Mouse (Mus musculus) neural tube, embryonic 12.5 days (tissue): ENCODE results near the gene Naip6. TPM values are rescaled to one million over a fixed set of nuclear protein-coding genes. Genes with fewer than 3 reads are reported as not detected.
"Not testable (repeated sequence)": the region's sequence is repeated elsewhere in the genome, so short reads cannot be mapped to it uniquely, and the experiment has no call there.

ENCODE experiments used
- ATAC-seq: fragments of 200-750 bp; cut with Nextera tagmentation; 2 replicates; pipeline ENCODE4 v1.8.0; 2017; ENCODE audit warnings: low read depth, mild to moderate bottlenecking, moderate TSS enrichment, moderate library complexity; ENCODE audit not compliant: low FRiP score
- H3K27ac ChIP-seq: fragments of 300-500 bp; sonication (generic); 2 replicates; pipeline ENCODE4 v1.5.1; 2016
- H3K27me3 ChIP-seq: fragments of 300-500 bp; sonication (generic); replicated peaks from 2 replicates; pipeline ENCODE4 v1.6.1; 2016; ENCODE audit warnings: mild to moderate bottlenecking
- H3K36me3 ChIP-seq: fragments of 300-500 bp; sonication (generic); 2 replicates; pipeline ENCODE4 v1.6.1; 2016; ENCODE audit warnings: mild to moderate bottlenecking
- H3K4me1 ChIP-seq: fragments of 300-500 bp; sonication (generic); 2 replicates; pipeline ENCODE4 v1.6.1; 2016
- H3K4me2 ChIP-seq: fragments of 300-500 bp; sonication (generic); replicated peaks from 2 replicates; pipeline ENCODE4 v1.6.1; 2016; ENCODE audit warnings: mild to moderate bottlenecking
- H3K4me3 ChIP-seq: fragments of 300-500 bp; sonication (generic); 2 replicates; pipeline ENCODE4 v1.5.1; 2016
- H3K9ac ChIP-seq: fragments of 300-500 bp; sonication (generic); 2 replicates; pipeline ENCODE4 v1.6.1; 2016; ENCODE audit warnings: mild to moderate bottlenecking
- H3K9me3 ChIP-seq: fragments of 300-500 bp; sonication (generic); 2 replicates; pipeline ENCODE4 v1.6.1; 2016; ENCODE audit warnings: mild to moderate bottlenecking
- WGBS: fragments of 180-500 bp; shearing (Covaris S2); methylation state at CpG from one replicate; pipeline ENCODE4 v1.1.7; 2016; 5-methylcytosine and 5-hydroxymethylcytosine counted together
- polyA plus RNA-seq: library from polyadenylated mRNA; unstranded; fragments of >200 nt; fragmentation: Nextera tagmentation; extraction: Ambion mirVana; gene quantifications from 2 replicates; pipeline ENCODE4 v1.2.1, GENCODE M21; 2016

Gene Naip6
- 0.04 and 0.10 TPM in 2 replicates for polyA plus RNA-seq

DNA sequence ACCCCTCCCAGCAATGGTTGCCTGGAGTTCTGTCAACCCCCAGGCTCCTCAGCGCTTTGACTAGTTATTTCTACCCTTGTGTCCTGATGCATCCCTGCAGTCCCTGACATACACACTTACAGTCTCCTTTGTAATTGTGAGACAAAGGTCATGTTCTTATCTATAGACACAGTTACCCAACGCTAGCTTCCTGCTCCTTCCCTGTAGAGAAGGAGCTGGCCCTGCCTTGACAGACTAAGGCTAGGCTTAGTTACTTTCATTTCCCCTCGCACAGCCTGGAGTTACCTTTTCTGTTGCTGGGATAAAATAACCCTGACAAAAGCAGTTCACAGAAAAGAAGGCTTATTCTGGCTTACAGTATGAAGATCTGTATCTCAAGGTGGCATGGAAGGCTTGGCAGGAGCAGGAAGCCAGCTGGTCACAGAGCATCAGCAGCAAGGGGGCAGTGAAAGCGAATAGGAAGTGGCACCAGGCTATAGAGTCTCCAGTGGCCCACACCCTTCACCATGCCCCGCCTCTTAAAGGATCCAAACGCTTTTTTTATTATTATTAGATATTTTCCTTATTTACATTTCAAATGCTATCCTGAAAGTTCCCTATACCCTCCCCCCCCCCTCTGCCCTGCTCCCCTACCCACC is at the start of gene Naip6:
TSS of gene Naip6 (minus strand) at position 419 of the 638 bp plus-strand sequence.
- H3K9ac ChIP-seq, H3K27ac ChIP-seq, H3K4me1 ChIP-seq, H3K9me3 ChIP-seq, H3K36me3 ChIP-seq, H3K4me2 ChIP-seq, ATAC-seq, H3K4me3 ChIP-seq, H3K27me3 ChIP-seq: not testable (repeated sequence)
- WGBS = 85% methylated on average over 6 of the region's 6 CpGs

DNA sequence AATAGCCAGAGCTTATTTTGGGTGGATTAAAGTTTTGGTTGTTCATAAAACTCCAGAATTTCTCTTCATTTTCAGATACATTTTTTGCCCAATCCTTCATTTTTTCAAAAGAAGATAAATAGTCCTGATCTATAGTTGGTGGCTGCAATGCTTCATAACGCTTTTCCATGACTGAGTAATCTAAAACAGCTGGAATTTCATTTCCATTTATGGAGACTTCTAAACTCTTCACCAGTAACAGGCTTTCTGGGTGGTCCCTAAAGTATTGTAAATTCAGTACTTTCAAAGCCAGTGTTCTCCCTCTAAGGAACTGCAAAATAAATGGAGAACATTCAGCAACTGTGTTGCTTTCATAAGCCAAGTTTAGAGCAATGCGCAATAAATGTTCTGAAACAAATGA is 34.8 kb upstream of the Naip6 start:
- not testable (repeated sequence) for ATAC-seq, H3K36me3 ChIP-seq, H3K4me3 ChIP-seq, H3K27me3 ChIP-seq, H3K9ac ChIP-seq, H3K4me2 ChIP-seq, H3K27ac ChIP-seq, H3K4me1 ChIP-seq, H3K9me3 ChIP-seq
- WGBS = 79% methylated on average over 2 of the region's 2 CpGs

DNA sequence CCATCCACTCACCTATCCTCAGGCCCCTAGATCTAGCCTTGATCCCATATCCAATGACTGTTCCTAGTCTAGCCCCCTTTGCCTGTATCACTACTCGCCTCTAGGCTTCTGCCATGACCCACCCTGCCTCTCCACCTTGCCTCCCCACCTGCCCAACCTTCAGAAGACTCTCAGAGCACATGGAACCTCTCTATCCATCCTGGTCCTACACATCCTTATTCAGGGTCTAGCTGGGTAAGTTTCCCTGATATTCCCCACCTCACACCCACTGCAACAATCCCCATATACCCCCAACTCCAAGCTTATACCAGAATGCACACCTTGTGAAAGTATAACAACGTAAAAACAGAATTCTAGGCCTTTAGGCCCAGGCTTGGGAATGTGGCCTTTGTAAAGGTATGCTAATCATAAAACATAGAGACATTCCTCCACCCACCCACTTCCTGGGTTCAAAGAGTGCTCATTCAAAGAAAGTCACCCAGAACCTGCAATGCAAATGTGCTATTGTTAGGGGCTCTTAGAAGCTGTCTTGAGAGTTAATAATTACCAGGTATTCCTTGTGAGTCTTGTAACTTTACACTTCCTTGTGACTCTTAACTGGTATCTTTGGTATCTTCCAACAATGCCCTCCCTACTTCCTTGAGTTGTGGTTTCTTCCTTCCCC is 32.2 kb upstream of the Naip6 start:
- not testable (repeated sequence) for H3K27me3 ChIP-seq, H3K27ac ChIP-seq, H3K4me1 ChIP-seq, ATAC-seq, H3K36me3 ChIP-seq, H3K9ac ChIP-seq, H3K9me3 ChIP-seq, H3K4me2 ChIP-seq, H3K4me3 ChIP-seq
- WGBS = 78% methylated on average over 1 of the region's 2 CpGs

DNA sequence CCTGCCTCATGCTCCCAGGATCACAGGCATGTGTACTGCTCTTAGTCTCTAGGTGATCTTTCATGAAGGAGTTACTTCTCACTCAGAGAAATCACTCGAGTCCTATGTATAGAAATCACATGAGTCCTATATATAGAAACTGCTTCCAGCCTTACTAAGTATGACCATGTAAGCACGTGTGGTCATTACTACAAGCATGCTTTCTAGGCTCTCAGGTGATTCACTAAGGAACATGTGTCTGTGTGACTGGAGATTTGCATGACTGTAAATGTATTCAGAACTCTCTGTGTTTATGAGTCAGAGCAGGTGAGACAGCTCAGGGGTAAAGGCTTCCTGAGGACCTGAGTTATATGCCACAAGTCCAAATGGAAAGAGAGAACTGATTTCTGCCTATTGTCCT is 24.3 kb upstream of the Naip6 start:
- Histone ChIP-seq H3K9ac (no peak overlapping the region), H3K27me3 (no peaks in the 10 kb centered on the region), H3K4me2 (no peak overlapping the region), H3K4me3 (no peak overlapping the region), H3K36me3 (no peaks in the 10 kb centered on the region), H3K4me1 (no peaks in the 10 kb centered on the region), H3K9me3 (no peaks in the 10 kb centered on the region), H3K27ac (no peak overlapping the region)
- WGBS = 82% methylated on average over 2 of the region's 2 CpGs
- ATAC-seq = no peak

DNA sequence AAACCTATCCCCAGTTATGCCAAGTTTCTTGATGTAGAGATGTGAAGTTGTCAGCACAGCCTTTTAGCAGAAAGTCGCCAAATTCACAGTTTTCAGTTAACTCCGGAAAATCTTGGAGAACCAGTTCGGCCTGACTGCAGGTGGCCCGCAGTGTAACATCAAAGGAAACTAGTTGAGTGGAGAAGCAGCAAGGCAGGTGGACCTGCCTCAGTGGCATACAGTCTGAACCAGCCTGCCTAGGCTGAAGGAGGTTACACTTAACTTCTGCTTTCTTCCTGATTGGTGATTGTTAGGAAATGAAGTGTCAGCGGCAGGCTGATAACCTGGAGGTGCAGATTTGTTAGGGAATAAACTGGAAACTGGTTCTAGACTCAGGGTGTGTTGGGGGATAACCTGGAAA is 14.3 kb upstream of the Naip6 start:
- H3K9me3 ChIP-seq, H3K4me1 ChIP-seq, H3K4me2 ChIP-seq, H3K27me3 ChIP-seq, H3K36me3 ChIP-seq, H3K9ac ChIP-seq, H3K4me3 ChIP-seq, H3K27ac ChIP-seq, ATAC-seq: not testable (repeated sequence)
- 59% methylated on average over 5 of the region's 5 CpGs for WGBS

DNA sequence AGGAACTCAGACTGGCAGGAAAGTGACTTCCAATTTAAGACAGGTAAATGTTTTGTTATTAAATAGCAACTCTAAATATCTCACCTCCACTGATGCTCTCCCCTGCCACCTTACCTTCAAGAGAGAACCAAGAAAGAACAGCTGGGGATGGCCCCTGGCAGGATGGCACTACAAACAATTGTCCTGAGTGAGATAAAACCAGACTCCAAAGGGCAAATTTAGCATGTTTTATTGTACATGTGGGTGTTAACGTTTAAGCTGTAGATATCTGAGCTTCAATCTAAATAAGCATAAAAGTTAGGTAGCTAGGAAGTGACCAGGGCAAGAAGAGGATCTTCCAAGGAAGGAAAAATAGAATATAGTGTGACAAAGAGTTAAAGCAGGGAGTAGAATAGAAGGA is 11.4 kb upstream of the Naip6 start:
- 40% methylated on average over 1 of the region's 1 CpGs for WGBS

DNA sequence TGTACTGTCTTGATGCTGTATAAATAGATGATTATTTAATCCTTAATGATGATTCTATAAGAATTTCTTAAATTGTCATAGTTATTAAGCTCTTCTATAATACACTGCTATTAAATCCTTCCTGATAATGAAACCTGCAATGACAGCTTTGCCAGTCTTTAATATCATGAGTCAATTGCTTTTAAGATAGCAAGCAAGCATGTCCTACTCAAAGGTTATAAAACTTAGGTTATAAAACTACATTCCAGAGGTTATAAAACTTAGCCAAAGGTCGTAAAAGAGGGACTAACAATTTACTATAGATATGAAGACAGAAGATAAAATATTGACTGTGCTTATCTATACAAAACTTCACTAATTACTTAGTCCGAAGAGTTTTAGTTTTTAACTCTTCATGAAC is 10.6 kb upstream of the Naip6 start:
- not testable (repeated sequence) for H3K27ac ChIP-seq, H3K4me1 ChIP-seq, H3K9me3 ChIP-seq, H3K4me3 ChIP-seq, H3K36me3 ChIP-seq, ATAC-seq, H3K4me2 ChIP-seq, H3K27me3 ChIP-seq, H3K9ac ChIP-seq
- 75% methylated on average over 2 of the region's 2 CpGs for WGBS

More for the DNA sequence above, 11.4 kb upstream of the Naip6 start:
- H3K4me3 ChIP-seq, H3K9ac ChIP-seq, H3K36me3 ChIP-seq, H3K27ac ChIP-seq, H3K4me2 ChIP-seq, H3K27me3 ChIP-seq, H3K9me3 ChIP-seq, ATAC-seq, H3K4me1 ChIP-seq: not testable (repeated sequence)

DNA sequence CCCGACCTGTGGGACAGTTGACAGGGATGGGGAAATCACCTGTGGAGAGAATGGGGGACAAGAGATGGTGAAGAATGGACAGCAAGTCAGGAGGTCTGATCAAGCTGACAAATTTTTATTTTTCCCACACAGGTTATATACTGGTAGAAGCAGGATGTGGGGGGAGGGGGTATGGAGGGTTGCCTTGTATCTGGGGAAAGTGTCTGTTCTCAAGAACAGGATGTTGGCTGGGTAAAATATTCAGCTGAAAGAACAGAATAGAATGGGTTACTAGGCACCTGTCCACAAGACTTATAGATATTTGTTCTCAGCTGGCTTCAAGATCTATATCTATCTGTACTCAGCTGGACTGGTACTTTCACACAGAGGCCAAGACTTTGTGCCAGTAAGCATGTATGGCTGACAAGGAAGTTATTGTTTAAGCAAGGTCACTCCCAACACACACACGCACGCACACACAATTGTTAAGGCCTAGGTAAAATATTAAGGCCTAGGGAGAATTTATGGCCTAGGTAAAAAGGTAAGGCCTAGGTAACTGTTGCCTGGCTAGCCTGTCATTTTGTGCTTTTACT is 4.9 kb upstream of the Naip6 start:
- H3K4me3 ChIP-seq, H3K4me1 ChIP-seq, H3K4me2 ChIP-seq, H3K9me3 ChIP-seq, H3K27ac ChIP-seq, H3K36me3 ChIP-seq, H3K27me3 ChIP-seq, ATAC-seq, H3K9ac ChIP-seq: not testable (repeated sequence)
- 94% methylated on average over 3 of the region's 3 CpGs for WGBS

DNA sequence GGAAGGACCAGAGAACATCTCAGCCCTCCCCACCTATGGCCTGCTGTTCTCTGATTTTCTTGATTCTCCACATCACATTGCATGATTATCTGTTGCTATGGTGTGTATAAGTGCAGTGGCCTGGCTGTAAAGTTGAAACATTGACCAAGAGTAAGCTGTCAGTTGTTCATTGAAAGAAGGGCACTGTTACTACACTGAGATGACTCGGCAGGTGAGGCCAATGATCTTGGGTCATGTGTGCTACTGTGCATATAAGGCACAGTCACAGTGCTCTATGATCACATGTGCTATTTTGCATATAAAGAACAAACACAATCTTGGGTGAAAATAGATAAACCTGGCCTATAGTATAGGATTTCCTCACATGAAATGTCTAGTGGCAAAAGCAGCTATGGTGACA is 32.9 kb downstream of the Naip6 start:
- no peaks in the 10 kb centered on the region for H3K36me3 ChIP-seq

DNA sequence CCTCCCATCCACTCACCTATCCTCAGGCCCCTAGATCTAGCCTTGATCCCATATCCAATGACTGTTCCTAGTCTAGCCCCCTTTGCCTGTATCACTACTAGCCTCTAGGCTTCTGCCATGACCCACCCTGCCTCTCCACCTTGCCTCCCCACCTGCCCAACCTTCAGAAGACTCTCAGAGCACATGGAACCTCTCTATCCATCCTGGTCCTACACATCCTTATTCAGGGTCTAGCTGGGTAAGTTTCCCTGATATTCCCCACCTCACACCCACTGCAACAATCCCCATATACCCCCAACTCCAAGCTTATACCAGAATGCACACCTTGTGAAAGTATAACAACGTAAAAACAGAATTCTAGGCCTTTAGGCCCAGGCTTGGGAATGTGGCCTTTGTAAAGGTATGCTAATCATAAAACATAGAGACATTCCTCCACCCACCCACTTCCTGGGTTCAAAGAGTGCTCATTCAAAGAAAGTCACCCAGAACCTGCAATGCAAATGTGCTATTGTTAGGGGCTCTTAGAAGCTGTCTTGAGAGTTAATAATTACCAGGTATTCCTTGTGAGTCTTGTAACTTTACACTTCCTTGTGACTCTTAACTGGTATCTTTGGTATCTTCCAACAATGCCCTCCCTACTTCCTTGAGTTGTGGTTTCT is 45.9 kb downstream of the Naip6 start:
- H3K27me3 ChIP-seq, H3K4me1 ChIP-seq, H3K36me3 ChIP-seq, H3K4me2 ChIP-seq, H3K9me3 ChIP-seq, H3K9ac ChIP-seq, ATAC-seq, H3K4me3 ChIP-seq, H3K27ac ChIP-seq: not testable (repeated sequence)
- WGBS = no CpG with 5 or more reads among the region's 1 CpGs

More for the DNA sequence above, 32.9 kb downstream of the Naip6 start:
- no peak overlapping the region for H3K9ac ChIP-seq
- H3K4me1 ChIP-seq = no peaks in the 10 kb centered on the region
- H3K27ac ChIP-seq = no peak overlapping the region
- ATAC-seq = no peak
- no peak overlapping the region for H3K4me2 ChIP-seq
- no peaks in the 10 kb centered on the region for H3K9me3 ChIP-seq
- H3K4me3 ChIP-seq = no peak overlapping the region
- H3K27me3 ChIP-seq = no peaks in the 10 kb centered on the region
- 87% methylated on average over 1 of the region's 1 CpGs for WGBS

DNA sequence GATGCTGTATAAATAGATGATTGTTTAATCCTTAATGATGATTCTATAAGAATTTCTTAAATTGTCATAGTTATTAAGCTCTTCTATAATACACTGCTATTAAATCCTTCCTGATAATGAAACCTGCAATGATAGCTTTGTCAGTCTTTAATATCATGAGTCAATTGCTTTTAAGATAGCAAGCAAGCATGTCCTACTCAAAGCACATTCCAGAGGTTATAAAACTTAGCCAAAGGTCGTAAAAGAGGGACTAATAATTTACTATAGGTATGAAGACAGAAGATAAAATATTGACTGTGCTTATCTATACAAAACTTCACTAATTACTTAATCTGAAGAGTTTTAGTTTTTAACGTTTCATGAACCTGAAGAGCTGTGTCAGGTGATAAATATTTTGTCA is 60.5 kb downstream of the Naip6 start:
- H3K4me3 ChIP-seq, H3K4me1 ChIP-seq, H3K4me2 ChIP-seq, H3K27ac ChIP-seq, H3K9me3 ChIP-seq, ATAC-seq, H3K36me3 ChIP-seq, H3K27me3 ChIP-seq, H3K9ac ChIP-seq: not testable (repeated sequence)
- WGBS = 73% methylated on average over 2 of the region's 2 CpGs

DNA sequence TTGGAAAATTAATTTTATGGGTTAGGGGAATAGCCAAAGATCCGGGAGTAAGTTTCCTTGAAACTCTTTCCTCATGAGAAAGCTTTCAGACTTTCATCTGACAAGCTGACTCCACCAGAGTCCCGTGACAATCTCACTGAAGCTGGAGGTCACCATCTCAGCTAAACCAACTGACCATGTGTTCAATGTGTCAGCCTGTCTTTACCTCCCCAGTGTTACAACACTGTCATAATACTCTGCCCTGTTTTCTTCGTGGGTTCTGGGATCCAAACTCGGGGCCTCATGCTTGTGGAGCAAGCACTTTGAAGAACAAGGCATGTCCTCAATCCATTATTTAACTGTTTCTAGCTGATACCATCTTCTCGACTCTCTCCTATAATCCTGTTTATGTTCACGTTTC is 61.5 kb downstream of the Naip6 start:
- not testable (repeated sequence) for H3K27me3 ChIP-seq, H3K9me3 ChIP-seq, H3K36me3 ChIP-seq, H3K9ac ChIP-seq, H3K4me1 ChIP-seq, ATAC-seq, H3K27ac ChIP-seq, H3K4me3 ChIP-seq, H3K4me2 ChIP-seq
- WGBS = 90% methylated on average over 6 of the region's 6 CpGs
